Mouse (Mus musculus) ES-Bruce4 (cell line): ENCODE measurements around the gene Ttc16.

Source experiments
- CTCF ChIP-seq: IDR thresholded peaks from one replicate; pipeline ENCODE4 v1.8.1; 2011; ENCODE audit warnings: low read depth, low read length
- POLR2A ChIP-seq: IDR thresholded peaks from one replicate; pipeline ENCODE4 v1.8.1; 2011; ENCODE audit warnings: low read length; ENCODE audit not compliant: insufficient read depth

- TF ChIP-seq POLR2A (no peak), CTCF (no peak)
Measured at GRCm38 (mm10) chr2:32772626-32773279, 2.7 kb downstream of the Ttc16 start.
